Mouse (Mus musculus): ENCODE results near the gene Atp6v0e2.

The Atp6v0e2 gene

GRCm38 (mm10) chr6:48578736-48579135 lies 41.3 kb downstream of the Atp6v0e2 start:
- no peak for DNase-seq (ENCODE audit: low spot score)

GRCm38 (mm10) chr6:48579215-48579648 lies 41.8 kb downstream of the Atp6v0e2 start:
- DNase-seq (ENCODE audit: low spot score), result no peak

GRCm38 (mm10) chr6:48581257-48581656 lies 43.8 kb downstream of the Atp6v0e2 start:
- no peak for DNase-seq (ENCODE audit: low spot score)

- no peak for DNase-seq (ENCODE audit: low spot score)
Measured at GRCm38 (mm10) chr6:48582037-48582436, 44.6 kb downstream of the Atp6v0e2 start.

GRCm38 (mm10) chr6:48589194-48589750 lies 51.9 kb downstream of the Atp6v0e2 start, which contains the start of gene Gm45021:
TSS of gene Gm45021 (plus strand) at chr6:48589610.
- no peak for DNase-seq (ENCODE audit: low spot score)

Measured in yolk sac, embryonic 10.5 days (tissue).